Mouse (Mus musculus): ENCODE data around the gene Alk.
A peak's percentile ranks its signal among the peaks of the same experiment; 100 is the strongest.

Alk gene

GRCm38 (mm10) chr17:71980518-71981145 lies 623.8 kb downstream of the Alk start:
- DNase-seq (ENCODE audit: low read depth, low spot score): peak; percentile 39

- DNase-seq (ENCODE audit: low read depth, low spot score): no peak
Observed at GRCm38 (mm10) chr17:71979137-71979536, 625.3 kb downstream of the Alk start.

DNA sequence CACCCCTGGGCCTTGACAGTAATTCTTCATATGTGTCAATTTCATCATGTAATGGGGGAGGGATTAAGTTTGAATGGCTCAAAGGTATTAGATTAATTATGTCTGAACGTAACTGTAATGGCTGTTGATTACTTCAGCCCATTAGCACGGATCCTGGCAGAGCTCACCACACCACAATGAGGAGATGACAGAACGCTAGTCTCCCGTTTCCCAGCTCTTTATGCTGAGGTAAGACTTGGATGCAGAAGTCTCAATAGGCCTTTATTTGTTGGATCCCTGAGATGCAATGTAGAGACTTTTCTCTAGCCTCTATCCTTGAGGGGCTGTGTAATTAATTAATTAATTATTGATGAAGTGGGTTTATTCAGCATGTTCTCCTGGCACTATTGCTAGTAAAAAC lies 627.8 kb downstream of the Alk start:
- DNase-seq (ENCODE audit: low read depth, low spot score): no peak

DNA sequence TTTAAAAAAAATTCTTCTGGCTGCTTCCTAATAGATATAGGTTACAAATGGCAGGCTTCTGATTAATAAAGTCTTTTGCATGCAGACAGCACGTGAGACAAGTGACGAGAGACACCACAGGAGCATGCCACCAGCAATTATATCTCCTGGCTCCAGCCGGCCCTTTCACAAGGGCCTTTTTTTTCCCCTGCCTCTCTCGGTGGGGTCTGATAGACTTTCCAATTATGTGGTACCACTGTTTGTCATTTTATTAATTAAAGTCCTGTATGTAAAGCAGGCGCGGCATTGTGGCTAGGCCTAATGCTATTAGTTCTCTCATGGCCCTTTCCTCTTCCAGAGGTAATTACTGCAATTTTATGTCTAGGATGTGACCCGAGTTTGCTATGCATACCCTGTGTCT lies 630.7 kb downstream of the Alk start:
- no peak for DNase-seq (ENCODE audit: low read depth, low spot score)

DNA sequence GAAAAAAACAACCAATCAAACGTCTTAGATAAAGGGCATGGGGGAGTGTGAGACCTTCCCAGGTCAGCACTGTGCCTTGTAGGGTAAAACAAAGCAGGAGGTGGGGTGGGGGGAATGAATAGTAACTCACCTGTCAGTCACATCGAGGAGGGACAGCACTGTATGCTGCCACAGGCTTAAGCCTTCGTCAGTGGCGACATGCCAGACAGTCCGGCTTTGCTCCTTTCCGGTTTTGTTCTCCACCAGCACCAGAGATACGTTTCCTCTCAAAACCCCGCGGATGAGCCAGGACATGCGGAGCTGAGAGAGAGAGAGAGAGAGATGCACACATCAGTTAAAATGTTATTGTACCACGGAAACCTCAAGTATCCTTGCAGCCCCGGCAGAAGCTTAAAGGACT lies 637.1 kb downstream of the Alk start:
- no peak for DNase-seq (ENCODE audit: low read depth, low spot score)

DNA sequence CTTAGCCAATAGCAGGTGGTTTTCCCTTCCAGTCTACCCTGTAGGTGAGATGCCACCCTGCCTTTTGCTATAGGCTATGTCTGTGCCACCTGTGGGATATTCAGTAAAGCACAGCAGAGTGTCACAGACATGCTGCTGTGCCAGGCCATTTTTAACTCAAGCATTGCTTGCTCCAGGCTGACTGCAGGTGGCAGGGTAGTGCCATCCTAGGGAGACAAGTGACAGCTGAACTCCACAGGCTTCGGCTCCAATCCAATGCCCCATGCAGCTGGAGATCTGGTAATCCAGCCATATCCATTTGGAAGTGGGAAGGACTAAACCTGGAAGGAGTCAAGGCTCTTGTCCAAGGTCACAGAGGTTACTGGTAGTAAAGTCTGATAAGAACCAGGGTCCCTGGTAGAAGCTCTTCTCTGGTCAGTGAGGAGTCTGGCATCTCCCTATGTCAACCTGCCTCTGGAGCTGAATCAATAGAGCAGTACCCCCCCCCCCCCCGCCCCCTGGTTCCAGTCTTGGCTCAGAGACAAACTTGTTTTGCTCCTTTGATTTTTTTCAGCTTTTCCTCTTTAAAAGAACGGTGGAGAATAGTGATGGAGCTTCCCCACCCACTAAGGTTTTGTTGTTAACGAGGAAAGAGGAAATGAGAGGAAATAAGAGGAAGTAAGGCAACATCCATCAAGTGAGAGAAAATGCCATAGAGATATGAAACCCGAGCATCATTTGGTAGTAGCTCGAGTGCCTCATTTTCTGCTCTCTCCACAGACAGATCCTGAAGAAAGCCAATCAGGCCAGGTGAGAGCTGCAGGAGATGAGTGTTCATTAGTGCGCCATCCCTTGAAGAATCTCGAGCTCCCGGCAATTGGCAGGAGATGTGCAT lies 638.5 kb downstream of the Alk start:
- peak; percentile 47 for DNase-seq (ENCODE audit: low read depth, low spot score)

DNA sequence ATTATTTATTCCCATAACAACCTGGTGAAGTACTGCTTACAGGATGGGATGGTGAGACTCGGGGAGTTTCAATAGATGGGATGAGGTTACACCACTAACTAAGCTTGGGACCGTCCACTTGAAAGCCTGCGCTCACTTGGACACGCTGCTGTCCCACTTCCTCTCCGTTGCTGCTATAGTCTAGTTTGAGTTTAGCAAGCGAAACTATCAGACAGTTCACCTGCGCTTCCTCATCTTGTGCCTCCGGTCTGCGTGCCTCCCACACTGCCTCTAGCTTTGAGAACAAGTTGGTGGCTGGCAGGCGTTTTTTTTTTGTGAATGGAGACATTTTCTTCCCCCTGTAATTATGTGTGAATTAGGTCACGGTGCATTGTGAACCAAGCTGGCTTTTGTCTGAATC lies 639.8 kb downstream of the Alk start:
- DNase-seq (ENCODE audit: low read depth, low spot score): no peak

GRCm38 (mm10) chr17:71962746-71963145 lies 641.7 kb downstream of the Alk start:
- no peak for DNase-seq (ENCODE audit: low read depth, low spot score)

- DNase-seq (ENCODE audit: low read depth, low spot score): no peak
Observed at GRCm38 (mm10) chr17:71955011-71955410, 649.4 kb downstream of the Alk start.

DNA sequence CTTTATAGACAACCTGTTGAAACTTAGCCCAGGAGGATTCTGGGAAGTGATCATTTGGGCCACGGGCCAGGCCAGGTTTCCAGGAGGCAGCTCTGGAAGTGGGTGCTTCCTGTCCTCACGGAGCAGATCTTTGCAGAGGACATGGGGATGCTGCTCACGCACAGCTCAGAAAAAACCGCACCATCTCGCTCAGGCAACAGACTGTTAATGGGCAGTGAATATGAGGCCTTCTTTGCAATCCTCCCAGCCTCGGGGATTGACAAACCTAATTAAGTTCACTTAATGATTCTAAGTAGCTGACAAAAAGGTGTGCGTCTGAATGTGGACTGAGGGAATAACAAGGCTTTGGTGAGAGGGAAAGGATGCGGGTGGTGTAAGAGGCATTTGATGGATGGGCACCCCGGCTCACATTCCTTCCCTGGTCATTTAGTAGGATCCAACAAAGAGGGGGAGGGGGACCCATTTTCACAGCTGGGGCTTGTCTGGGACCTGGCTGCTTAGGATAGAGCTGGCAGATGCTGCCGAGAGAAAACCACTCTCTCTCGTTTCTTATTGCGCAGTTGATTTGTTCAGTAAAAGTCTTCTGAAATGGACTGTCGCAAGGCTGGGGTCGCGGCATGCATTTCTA lies 650.1 kb downstream of the Alk start:
- DNase-seq (ENCODE audit: low read depth, low spot score): no peak

GRCm38 (mm10) chr17:71950968-71951367 lies 653.5 kb downstream of the Alk start:
- DNase-seq (ENCODE audit: low read depth, low spot score): no peak

DNA sequence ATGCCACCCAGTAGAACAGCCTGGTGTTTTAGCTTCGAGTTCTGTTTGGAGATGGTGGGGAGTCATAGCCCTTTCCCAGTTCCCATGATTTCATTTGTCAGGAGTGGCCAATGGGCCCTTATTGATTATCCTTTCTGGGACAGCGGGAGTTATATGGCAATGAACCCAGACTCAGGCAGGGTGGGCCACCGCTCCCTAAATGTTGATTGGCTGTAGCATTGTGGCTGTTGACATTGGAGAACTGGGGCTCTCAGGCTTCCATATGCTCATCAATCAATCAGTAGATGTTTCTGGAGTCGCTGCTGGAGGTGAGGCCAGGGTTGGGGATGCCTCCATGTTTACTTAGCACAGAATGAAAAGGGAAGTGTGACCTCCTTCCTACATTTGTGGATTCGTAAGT lies 655.7 kb downstream of the Alk start:
- no peak for DNase-seq (ENCODE audit: low read depth, low spot score)

GRCm38 (mm10) chr17:71947452-71947851 lies 657.0 kb downstream of the Alk start:
- DNase-seq (ENCODE audit: low read depth, low spot score): no peak

DNA sequence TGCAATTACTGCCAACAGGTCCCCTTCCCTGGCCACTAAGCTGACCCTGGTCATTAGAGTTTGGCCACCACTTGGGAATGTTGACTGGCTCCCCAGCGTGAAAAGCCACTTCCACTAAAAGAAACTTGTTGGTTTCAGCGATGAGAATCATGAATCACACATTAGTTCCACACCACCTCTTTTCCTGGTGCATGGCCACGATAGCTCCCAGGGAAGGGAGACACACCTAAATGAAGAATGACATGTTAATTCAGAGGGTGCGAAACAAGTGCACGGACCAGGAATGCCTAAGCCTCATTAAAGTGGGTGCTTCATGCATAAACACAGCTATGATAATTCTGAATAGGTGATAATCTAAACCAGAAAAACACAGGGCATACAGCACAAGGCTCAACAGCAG lies 660.4 kb downstream of the Alk start:
- no peak for DNase-seq (ENCODE audit: low read depth, low spot score)

DNA sequence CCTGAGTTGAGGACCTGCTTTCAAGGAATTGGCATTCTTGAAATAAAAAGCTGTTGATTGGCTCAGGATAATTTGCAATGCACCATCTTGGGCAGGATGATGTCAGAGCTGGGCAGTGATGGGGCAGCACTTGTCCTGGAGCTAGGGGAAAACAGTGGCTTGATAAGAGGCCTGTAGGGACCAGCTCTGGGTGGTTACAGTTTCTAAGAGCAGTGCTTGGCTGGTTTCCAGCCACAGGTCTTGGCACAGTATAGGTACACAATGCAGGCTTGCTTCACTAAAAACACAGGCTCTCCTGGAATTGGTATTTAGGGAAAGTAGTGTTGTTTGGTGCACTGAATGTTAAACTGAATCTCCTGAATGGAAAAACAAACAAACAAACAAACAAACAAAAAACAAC lies 662.4 kb downstream of the Alk start:
- no peak for DNase-seq (ENCODE audit: low read depth, low spot score)

GRCm38 (mm10) chr17:71941436-71941835 lies 663.0 kb downstream of the Alk start:
- DNase-seq (ENCODE audit: low read depth, low spot score): no peak

- DNase-seq (ENCODE audit: low read depth, low spot score): no peak
Observed at GRCm38 (mm10) chr17:71936681-71937080, 667.7 kb downstream of the Alk start.

- DNase-seq (ENCODE audit: low read depth, low spot score): no peak
Observed at GRCm38 (mm10) chr17:71935837-71936236, 668.6 kb downstream of the Alk start.

- DNase-seq (ENCODE audit: low read depth, low spot score): no peak
Observed at GRCm38 (mm10) chr17:71935336-71935735, 669.1 kb downstream of the Alk start.

GRCm38 (mm10) chr17:71914941-71915340 lies 689.5 kb downstream of the Alk start:
- DNase-seq (ENCODE audit: low read depth, low spot score): no peak

DNA sequence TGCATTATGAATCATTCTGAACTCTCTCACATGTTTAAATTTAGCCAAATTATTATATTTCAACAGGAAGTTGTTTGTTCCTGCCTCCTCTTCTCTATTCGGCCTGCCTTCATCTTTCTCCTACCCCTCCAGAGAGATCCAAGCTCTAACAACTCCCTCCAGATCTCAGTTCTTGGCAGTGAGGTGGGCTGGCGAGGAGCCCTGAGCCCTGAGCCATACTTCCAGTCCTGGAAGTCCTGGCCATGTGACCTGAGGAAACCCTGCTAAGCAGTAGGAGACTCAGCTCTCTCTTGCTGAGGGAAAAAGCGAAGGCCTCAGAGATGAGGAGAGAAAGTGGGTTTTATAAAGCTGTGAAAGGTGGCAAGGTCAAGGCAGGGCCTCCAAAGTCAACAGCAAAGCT lies 689.9 kb downstream of the Alk start:
- no peak for DNase-seq (ENCODE audit: low read depth, low spot score)

- no peak for DNase-seq (ENCODE audit: low read depth, low spot score)
Observed at GRCm38 (mm10) chr17:71913188-71913587, 691.2 kb downstream of the Alk start.

GRCm38 (mm10) chr17:71909107-71909506 lies 695.3 kb downstream of the Alk start:
- no peak for DNase-seq (ENCODE audit: low read depth, low spot score)
